Mouse (Mus musculus): ENCODE results near the gene Auts2. TPM values are rescaled to one million over a fixed set of nuclear protein-coding genes. Genes with fewer than 3 reads are reported as not detected.

Auts2 gene
- polyA plus RNA-seq, 1 experiment from 2014 or later, result 4.9 TPM

DNA sequence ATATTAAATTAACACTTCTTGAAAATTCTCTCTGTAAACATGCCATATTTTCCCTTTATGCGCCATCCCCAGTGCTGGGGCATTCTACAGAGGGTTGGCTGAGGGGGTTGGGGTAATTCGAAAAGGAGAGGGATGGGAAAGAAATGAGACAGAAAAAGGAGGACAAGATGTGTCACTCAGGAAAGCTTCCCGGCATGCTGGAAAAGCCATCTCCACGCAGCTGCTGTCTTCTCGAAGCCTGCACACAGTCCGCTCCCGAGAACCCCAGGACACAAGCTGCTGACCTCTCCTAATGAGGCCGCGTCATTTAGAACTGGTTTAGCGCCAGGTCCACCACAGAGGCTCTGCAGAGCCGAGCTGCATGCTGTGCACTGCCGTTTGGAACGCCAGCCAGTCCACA is 825.1 kb downstream of the Auts2 start:
- H3K4me1 ChIP-seq (replicated peaks; ENCODE audit: control insufficient read depth, insufficient read depth, low read length), result no peaks in the 10 kb centered on the region
- H3K27ac ChIP-seq (ENCODE audit: low read depth, low read length), result no peak overlapping the region
- no peaks in the 10 kb centered on the region for H3K27me3 ChIP-seq (replicated peaks; ENCODE audit: control insufficient read depth, insufficient read depth, low read length)
- H3K36me3 ChIP-seq (ENCODE audit: control insufficient read depth, insufficient read depth), result no peaks in the 10 kb centered on the region
- no peak overlapping the region for H3K9ac ChIP-seq (ENCODE audit: low read depth, low read length)
- no peak for TF ChIP-seq CTCF (IDR thresholded peaks at IDR 0.05; ENCODE audit: low read depth)
- ATAC-seq, result no peak
- H3K4me2 ChIP-seq (replicated peaks; ENCODE audit: low read depth), result no peak overlapping the region
- no peak overlapping the region for H3K4me3 ChIP-seq (ENCODE audit: low read depth, low read length)
- 74% methylated on average over 13 of the region's 13 CpGs for WGBS
- H3K9me3 ChIP-seq (ENCODE audit: control insufficient read depth), result no peaks in the 10 kb centered on the region

GRCm38 (mm10) chr5:131717359-131717965 is 825.7 kb downstream of the Auts2 start:
- no peaks in the 10 kb centered on the region for H3K9me3 ChIP-seq (ENCODE audit: control insufficient read depth)
- WGBS, result 83% methylated on average over 19 of the region's 19 CpGs
- no peaks in the 10 kb centered on the region for H3K4me1 ChIP-seq (replicated peaks; ENCODE audit: control insufficient read depth, insufficient read depth, low read length)
- no peaks in the 10 kb centered on the region for H3K36me3 ChIP-seq (ENCODE audit: control insufficient read depth, insufficient read depth)
- no peak overlapping the region for H3K9ac ChIP-seq (ENCODE audit: low read depth, low read length)
- H3K27me3 ChIP-seq (replicated peaks; ENCODE audit: control insufficient read depth, insufficient read depth, low read length), result no peaks in the 10 kb centered on the region
- no peak overlapping the region for H3K4me2 ChIP-seq (replicated peaks; ENCODE audit: low read depth)
- TF ChIP-seq CTCF (IDR thresholded peaks at IDR 0.05; ENCODE audit: low read depth), result no peak
- H3K4me3 ChIP-seq (ENCODE audit: low read depth, low read length), result no peak overlapping the region
- ATAC-seq, result no peak
- no peak overlapping the region for H3K27ac ChIP-seq (ENCODE audit: low read depth, low read length)

DNA sequence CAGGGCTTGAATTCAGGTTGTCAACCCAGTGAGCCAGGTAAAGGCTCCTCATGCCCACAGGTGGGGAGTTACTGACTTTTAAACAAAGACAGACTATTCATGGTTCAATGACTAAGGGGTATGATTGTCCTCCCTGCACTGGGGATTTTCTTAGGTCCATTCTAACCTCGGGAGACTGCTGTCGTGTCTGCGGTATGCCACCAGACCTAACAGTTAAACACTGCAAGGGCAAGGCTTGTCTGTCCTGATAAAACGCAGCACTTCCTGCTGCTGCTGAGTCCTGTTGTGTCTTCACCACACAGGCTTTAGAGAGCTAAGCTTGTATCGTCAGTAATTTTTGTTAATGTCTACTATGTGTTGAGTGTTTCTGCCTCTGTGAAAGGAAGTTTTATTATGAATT is 828.2 kb downstream of the Auts2 start:
- H3K4me2 ChIP-seq (replicated peaks; ENCODE audit: low read depth), result no peak overlapping the region
- no peak for ATAC-seq

DNA sequence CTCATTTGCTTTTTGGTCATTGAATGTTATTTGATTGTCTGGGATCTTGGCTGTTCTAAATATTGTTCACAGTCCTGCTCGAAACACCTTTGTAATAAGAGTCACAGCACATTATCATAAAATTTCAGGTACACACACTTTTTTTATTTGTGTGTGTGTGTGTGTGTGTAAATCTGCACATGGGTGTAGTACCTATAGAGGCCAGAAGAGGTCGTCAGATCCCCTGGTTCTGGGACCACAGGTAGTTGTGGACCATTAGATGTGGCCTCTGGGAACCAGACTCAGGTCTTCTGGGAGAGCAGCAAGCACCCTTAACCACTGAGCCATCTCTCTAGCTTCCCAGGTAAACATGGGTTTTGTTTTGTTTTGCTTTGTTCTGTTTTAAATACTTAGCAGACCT is 830.7 kb downstream of the Auts2 start:
- H3K9ac ChIP-seq (ENCODE audit: low read depth, low read length), result no peak overlapping the region
- H3K9me3 ChIP-seq (ENCODE audit: control insufficient read depth), result no peaks in the 10 kb centered on the region
- H3K4me1 ChIP-seq (replicated peaks; ENCODE audit: control insufficient read depth, insufficient read depth, low read length), result no peaks in the 10 kb centered on the region
- WGBS, result 85% methylated on average over 2 of the region's 2 CpGs
- H3K27me3 ChIP-seq (replicated peaks; ENCODE audit: control insufficient read depth, insufficient read depth, low read length), result no peaks in the 10 kb centered on the region
- H3K27ac ChIP-seq (ENCODE audit: low read depth, low read length), result no peak overlapping the region
- H3K4me3 ChIP-seq (ENCODE audit: low read depth, low read length), result no peak overlapping the region
- H3K4me2 ChIP-seq (replicated peaks; ENCODE audit: low read depth), result no peak overlapping the region
- H3K36me3 ChIP-seq (ENCODE audit: control insufficient read depth, insufficient read depth), result no peaks in the 10 kb centered on the region
- ATAC-seq, result no peak
- TF ChIP-seq CTCF (IDR thresholded peaks at IDR 0.05; ENCODE audit: low read depth), result peak; percentile 34

More for the DNA sequence above, 828.2 kb downstream of the Auts2 start:
- Histone ChIP-seq H3K4me1 (replicated peaks; ENCODE audit: control insufficient read depth, insufficient read depth, low read length) (no peaks in the 10 kb centered on the region), H3K27ac (ENCODE audit: low read depth, low read length) (no peak overlapping the region), H3K4me3 (ENCODE audit: low read depth, low read length) (no peak overlapping the region), H3K9me3 (ENCODE audit: control insufficient read depth) (no peaks in the 10 kb centered on the region), H3K27me3 (replicated peaks; ENCODE audit: control insufficient read depth, insufficient read depth, low read length) (no peaks in the 10 kb centered on the region), H3K9ac (ENCODE audit: low read depth, low read length) (no peak overlapping the region), H3K36me3 (ENCODE audit: control insufficient read depth, insufficient read depth) (no peaks in the 10 kb centered on the region)
- no peak for TF ChIP-seq CTCF (IDR thresholded peaks at IDR 0.05; ENCODE audit: low read depth)
- WGBS, result 77% methylated on average over 5 of the region's 5 CpGs

DNA sequence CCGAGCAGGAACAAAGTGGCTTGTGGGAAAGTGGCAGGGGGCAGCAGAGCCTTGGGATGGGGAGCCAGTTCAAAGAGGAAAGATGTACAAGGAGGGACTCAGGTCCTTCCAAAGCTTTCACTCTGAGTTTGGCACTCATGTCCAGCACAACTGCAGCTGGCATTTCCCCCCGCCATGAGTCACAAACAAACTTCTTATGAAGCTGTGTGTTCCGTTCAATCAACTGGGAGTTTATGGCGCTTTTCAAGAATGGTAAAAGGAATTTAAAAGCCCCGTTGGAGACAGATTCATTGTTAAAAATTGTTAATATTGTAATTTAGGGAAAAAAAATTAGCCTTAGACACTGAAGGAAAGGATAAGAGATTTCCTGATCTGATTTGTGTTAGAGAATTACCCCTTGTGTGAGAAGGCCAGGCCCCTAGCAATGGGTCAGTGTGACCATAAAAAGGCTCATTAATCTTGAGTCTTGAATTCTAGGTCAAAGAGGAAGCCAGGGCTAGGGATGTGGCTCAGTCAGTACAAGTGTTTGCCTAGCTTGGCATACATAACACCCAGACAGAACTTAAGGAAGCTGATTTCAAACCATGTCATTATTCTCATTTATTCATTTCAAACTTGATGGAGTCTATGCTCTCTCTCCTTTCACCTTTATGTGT is 831.5 kb downstream of the Auts2 start:
- no peaks in the 10 kb centered on the region for H3K36me3 ChIP-seq (ENCODE audit: control insufficient read depth, insufficient read depth)
- H3K4me1 ChIP-seq (replicated peaks; ENCODE audit: control insufficient read depth, insufficient read depth, low read length), result no peaks in the 10 kb centered on the region
- no peak overlapping the region for H3K27ac ChIP-seq (ENCODE audit: low read depth, low read length)
- no peaks in the 10 kb centered on the region for H3K9me3 ChIP-seq (ENCODE audit: control insufficient read depth)
- H3K27me3 ChIP-seq (replicated peaks; ENCODE audit: control insufficient read depth, insufficient read depth, low read length), result no peaks in the 10 kb centered on the region
- TF ChIP-seq CTCF (IDR thresholded peaks at IDR 0.05; ENCODE audit: low read depth), result no peak
- WGBS, result 36% methylated on average over 5 of the region's 5 CpGs
- H3K4me2 ChIP-seq (replicated peaks; ENCODE audit: low read depth), result no peak overlapping the region
- H3K4me3 ChIP-seq (ENCODE audit: low read depth, low read length), result no peak overlapping the region
- no peak for ATAC-seq
- no peak overlapping the region for H3K9ac ChIP-seq (ENCODE audit: low read depth, low read length)

DNA sequence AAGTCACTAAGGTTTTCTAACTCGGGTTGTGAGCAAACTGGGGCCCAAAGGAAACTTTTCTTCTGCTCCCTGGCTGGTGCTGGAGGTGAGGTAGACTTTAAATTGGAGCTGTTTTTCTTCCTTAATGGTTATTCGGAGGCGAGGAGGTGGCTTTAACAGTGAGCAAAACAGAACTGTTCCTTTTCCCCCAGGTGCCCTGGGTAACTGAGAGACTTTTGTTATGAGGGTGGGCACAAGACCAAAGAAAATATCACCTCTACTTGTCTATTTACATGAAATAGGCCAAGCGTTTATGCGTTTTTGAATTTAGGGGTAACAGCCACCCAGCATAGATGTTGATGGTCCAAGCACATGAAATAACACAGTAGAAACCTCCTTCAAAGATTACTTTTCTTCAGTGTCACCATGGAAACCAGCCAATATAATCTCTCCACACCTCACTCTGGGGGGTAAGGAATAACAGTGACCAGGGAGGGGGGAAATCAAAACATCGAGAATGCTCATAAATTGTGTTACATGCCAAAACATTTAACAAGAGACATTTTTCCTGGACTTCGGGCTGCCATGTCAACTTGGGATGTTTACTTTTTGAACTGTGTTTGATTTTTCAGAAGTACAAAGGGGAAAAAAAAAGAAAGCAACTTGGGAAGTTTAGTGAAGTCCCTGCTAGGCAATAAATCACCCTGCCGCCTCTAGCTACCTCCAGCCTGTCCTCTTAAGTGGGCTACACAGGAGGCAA is 832.2 kb downstream of the Auts2 start:
- no peaks in the 10 kb centered on the region for H3K27me3 ChIP-seq (replicated peaks; ENCODE audit: control insufficient read depth, insufficient read depth, low read length)
- no peak overlapping the region for H3K4me3 ChIP-seq (ENCODE audit: low read depth, low read length)
- no peak for TF ChIP-seq CTCF (IDR thresholded peaks at IDR 0.05; ENCODE audit: low read depth)
- H3K4me2 ChIP-seq (replicated peaks; ENCODE audit: low read depth), result no peak overlapping the region
- no peaks in the 10 kb centered on the region for H3K36me3 ChIP-seq (ENCODE audit: control insufficient read depth, insufficient read depth)
- H3K9me3 ChIP-seq (ENCODE audit: control insufficient read depth), result no peaks in the 10 kb centered on the region
- no peaks in the 10 kb centered on the region for H3K4me1 ChIP-seq (replicated peaks; ENCODE audit: control insufficient read depth, insufficient read depth, low read length)
- WGBS, result 47% methylated on average over 8 of the region's 8 CpGs
- no peak overlapping the region for H3K27ac ChIP-seq (ENCODE audit: low read depth, low read length)
- H3K9ac ChIP-seq (ENCODE audit: low read depth, low read length), result no peak overlapping the region
- no peak for ATAC-seq
